Mouse (Mus musculus) heart, adult 11 months (tissue): Measurements from ENCODE around the gene Paxbp1.
A peak's percentile ranks its signal among the peaks of the same experiment; 100 is the strongest.

Source experiments
- DNase-seq: peaks from one replicate; pipeline ENCODE4 v3.0.0; 2022

The Paxbp1 gene

GRCm38 (mm10) chr16:91053599-91053998, 9.3 kb upstream of the Paxbp1 start:
- DNase-seq, result peak; percentile 68

DNA sequence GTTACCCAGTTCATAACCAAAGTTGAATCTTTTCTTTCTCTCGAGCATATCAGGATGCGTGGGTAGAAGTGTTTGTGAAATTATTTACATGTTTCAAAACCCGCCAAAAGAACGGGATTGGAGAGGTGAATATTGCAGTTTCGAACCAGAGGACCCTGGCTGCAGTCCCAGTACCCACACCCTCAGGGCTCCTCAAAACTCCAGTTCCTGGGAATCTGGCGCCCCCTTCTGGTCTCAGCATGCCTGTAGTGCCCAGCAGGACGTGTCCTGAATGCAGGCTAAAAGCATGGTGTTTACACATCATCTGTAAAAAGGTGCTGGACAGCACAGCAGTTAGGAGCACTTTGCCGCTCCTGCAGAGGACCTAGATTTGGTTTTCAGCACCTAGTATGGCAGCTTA, 1.2 kb upstream of the Paxbp1 start:
- peak; percentile 89 for DNase-seq

DNA sequence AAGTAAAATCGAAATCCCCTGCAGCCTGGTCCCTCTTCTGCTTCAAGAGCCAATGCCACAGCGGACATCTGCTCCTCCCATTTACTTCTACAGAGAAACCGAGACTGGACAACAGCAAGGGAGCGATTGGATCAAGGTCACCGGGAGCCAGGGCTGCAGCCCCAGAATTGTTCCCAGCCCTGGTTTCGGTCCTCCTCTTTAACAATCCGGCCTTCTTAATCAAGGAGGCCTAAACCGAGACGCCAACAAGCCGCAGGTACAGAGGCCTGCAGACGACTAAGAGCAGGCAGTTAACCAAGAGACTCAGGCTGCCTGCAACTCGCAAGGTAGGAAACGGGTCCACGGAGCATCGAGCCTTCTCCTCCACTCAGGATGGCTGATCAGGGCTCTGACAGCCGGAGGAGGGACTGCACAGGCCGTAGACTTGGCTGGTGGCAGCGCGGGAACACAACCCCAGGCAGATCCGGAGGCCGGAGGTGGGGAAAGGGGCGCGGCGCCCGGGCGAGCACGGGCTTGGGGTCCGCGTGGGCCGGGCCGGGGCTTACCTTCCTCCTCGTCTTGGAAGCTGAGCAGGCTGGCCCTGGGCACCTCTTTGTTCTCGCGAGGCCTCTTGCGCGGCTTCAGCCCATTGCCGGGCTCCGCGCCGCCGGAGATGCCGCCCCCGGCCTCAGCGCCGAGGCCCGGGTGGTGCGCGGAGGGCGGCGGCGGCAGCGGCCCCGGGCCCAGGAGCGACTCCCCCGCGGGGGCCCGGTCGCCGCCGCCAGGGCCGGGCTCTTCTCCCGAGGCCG, 688 bp downstream of the Paxbp1 start:
- peak; percentile 96 for DNase-seq

GRCm38 (mm10) chr16:91042640-91043039, 1.7 kb downstream of the Paxbp1 start:
- DNase-seq, result peak; percentile 69

- DNase-seq, result peak; percentile 83
Measured at GRCm38 (mm10) chr16:91035866-91036265, 8.5 kb downstream of the Paxbp1 start.

DNA sequence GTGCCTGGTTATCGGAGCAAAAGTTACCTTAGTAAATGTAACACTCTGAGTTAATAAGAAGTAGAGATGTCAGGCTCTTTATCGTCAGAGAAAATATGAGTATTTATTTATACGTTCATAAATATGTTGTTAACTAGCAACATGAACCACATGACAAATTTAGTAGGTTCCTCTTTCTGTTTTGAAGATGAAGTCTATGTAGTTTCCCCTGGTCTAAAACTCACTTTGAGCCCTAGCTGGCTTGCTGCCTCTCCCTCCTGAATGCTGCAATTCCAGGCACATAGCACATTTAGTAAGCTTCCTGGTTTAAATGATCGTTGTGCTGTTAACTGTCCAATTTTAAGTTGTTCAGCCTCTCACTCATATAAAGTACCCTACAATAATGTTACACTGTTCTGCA, 13.6 kb downstream of the Paxbp1 start:
- peak; percentile 61 for DNase-seq

GRCm38 (mm10) chr16:91029901-91030300, 14.4 kb downstream of the Paxbp1 start:
- peak; percentile 68 for DNase-seq

GRCm38 (mm10) chr16:91029161-91029743, 15.1 kb downstream of the Paxbp1 start:
- DNase-seq, result peak; percentile 81

DNA sequence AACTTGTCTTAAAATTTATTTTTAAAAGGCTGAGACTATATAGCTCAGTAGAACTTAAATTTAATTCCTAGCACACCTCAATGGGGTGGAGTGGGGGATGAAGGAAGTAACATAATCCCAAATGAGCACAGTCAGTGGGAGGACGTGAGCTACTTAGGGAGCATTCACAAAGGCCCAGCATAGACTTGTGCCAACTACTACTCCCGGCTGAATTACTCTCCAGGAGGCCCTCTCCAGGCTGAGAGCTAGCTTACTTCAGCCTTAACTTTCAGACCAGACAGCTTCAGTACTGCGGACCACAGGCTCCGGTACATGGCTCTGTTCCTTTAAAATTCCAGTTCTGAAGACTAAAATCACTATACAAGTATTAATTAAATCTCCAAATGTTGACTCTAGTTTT, 18.1 kb downstream of the Paxbp1 start:
- DNase-seq, result peak; percentile 61

DNA sequence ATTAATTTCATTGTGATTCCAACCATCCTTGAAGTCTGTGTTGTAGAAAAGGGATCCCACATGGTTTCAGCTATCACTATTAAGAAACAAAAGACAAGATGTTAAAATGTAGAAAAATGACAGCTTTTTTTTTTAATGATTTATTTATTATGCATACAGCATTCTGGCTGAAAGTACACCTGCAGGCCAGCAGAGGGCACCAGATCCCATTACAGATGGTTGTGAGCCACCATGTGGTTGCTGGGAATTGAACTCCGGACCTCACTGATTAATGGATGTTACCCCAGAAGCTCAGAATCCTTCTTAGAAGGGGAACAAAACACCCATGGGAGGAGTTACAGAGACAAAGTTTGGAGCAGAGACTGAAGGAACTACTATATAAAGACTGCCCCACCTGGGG, 21.0 kb downstream of the Paxbp1 start:
- peak; percentile 55 for DNase-seq

DNA sequence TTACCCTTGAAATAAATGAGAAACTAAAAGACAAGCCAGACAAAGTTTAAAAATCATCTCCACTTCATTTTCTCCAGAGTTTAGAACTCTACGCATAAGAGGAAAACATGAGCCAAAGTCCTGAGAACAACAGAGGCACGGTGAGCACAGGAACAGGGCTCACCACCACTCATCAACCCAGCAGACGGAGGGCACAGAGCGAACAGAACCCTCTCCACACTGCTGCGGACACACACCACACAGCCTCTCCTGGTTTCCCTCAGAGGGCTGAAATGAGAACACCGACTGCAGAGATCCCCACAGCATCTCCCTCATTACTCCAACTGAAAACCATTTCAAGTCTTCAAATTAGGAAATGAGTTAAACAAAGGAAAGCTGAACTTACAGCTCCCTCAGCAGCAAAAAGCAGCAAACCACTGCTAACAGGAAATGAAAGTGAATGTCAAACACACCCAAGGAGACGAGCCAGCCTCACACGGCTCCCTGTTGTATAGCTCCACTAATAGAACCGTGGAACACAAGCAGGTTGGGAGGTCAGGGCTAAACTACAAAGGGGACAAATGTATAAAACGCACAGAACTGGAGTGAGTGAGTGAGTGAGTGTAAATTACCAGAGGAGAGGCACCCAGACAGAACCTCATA, 23.4 kb downstream of the Paxbp1 start:
- DNase-seq, result peak; percentile 59

- DNase-seq, result no peak
Measured at GRCm38 (mm10) chr16:91019476-91019875, 24.9 kb downstream of the Paxbp1 start.

- no peak for DNase-seq
Measured at GRCm38 (mm10) chr16:91015761-91016160, 28.6 kb downstream of the Paxbp1 start.

GRCm38 (mm10) chr16:91011847-91012246, 32.5 kb downstream of the Paxbp1 start:
- no peak for DNase-seq

DNA sequence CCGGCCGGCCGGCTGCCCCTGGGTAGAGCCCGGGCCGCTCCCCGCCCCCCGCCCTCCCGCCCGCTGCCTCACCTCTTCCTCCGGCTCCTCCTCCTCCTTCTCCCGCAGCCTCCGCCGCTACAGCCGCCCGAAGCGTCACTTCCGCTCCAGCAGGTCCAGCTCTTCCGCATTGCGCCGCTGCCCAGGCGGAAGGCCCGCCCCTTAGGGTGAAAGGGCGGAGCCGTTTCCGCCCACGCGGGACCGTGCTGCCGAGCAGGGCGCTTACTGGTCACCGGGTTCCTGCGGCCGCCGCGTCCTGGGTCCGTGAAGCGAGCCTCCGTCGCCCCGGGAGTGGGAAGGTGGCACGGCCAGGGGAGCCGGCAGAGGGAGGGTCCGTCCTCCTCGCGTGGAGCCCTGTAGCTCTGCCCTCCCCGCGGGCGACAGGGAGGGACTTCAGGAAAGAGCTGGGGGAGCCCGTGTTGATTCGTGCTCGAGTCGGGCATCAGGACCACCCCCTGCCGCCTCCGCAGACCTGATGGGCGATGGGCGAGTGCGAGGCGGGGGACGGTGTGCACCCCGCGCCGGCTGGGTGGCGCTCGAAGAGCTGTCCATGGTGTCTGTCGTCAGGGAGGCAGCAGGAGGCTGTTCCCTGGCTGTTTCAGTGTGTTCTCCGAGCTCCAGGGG, 33.2 kb downstream of the Paxbp1 start, which contains the start of gene Synj1:
TSS of gene Synj1 (minus strand) at position 288 of the 663 bp plus-strand sequence.
- DNase-seq, result peak; percentile 99

DNA sequence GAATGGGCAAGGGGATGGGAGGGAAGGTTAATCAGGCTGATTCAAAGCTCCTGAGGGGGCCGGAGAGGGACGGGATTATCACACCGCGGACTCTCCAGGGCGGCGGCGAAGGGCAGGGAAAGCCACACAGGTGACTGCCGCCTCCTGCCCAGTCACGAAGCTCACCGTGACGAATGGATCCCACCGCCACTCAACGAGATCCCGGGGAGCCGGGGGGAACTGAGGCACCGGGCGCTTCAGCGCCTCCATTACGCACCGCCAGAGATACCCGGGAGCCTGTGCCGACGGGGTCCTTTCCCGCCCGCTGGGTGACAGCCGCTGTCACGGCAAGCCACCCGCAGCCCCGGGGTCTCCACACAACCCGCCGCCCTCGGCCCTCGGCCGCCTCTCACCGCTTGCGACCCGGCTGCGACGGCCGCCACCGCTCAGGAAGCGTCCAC, 33.7 kb downstream of the Paxbp1 start:
- no peak for DNase-seq

- peak; percentile 89 for DNase-seq
Measured at GRCm38 (mm10) chr16:91009942-91010529, 34.3 kb downstream of the Paxbp1 start.

DNA sequence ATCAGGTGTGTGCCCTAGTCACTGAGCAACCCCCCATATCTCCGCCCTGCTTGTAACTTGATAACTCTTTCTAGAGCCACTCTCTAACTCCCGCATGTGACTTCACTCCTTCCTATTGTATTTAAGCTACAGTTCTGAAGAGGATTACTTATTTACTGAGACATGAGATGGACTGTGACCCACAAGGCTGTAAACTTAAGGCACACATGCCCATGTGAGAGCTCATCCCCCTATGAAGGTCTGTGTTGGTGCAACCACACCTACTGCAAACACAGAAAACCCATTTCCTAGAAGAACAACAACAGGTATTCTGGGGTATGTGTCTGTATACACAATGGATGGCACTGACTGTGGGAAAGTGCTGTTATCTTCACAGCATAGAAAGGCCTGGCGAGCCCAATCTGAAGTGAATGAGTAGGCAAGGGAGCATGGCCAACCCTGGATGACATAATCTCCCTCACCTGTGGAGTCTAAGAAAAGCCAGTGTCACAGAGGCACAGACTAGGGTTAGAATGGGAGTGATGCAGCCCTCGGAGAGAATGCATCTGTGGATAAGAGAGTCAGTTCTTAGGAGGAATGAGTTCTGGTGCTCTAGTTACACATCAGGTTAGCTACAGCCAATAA, 39.3 kb downstream of the Paxbp1 start:
- peak; percentile 75 for DNase-seq

DNA sequence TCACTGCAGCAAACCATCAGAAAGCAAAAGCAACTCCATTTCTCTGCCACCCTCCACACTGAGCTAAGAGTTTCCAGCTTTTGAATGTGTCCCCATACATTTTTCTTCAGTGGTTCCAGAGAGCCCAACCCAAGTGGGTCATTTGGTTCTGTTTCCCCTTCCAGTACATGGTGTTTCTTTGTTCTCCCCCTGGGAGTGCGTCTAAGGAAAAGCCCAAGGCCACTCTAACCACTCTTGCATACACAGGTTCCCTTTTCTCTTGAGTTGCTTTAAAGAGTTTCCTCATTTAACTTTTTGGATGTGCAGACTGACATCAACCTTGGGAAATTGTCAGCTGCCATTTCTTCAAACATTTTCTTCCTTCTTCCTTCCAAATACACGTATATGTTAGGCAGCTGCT, 43.2 kb downstream of the Paxbp1 start:
- DNase-seq, result peak; percentile 86

DNA sequence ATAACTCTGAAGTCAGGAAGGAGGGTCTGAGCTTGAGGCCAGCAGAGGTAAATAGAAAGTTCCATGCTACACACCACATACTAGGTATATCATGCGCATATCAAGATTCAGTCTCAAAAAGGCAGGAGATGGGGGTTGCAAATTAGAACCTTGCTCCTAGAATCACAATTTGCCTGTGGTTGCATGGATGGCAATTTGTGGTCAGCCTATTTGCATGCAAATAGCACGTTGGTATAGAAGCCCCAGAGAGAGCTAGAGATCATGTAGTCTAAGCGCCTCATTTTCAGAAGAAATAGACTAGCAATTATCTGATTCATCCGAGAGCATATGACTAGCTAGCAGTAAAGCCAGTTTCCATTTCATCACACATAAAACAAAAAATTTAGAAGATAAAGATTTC, 44.5 kb downstream of the Paxbp1 start:
- DNase-seq, result peak; percentile 80

- no peak for DNase-seq
Measured at GRCm38 (mm10) chr16:90997822-90998221, 46.5 kb downstream of the Paxbp1 start.
